ENCODE assay signal across 8 mouse cellular contexts in genomic region chr2:120153586-120154360, GRCm38 (mm10). TPM values are rescaled to one million over a fixed set of nuclear protein-coding genes. Genes with fewer than 3 reads are reported as not detected.
A peak's percentile ranks its signal among the peaks of the same experiment; 100 is the strongest.
DNase-seq lines count a peak whose midpoint lies in the region; ATAC-seq and TF ChIP-seq lines count a peak whose summit lies in the region.

No protein-coding gene starts in this region.

- peaks cover 9% of the 10 kb centered on the region for H3K4me1 ChIP-seq in forebrain, embryonic 16.5 days (replicated peaks; ENCODE audit: control insufficient read depth, insufficient read depth, low read length)
- peaks cover 4% of the 10 kb centered on the region; the same call in 1 of the 2 replicates for H3K4me1 ChIP-seq in limb, embryonic 11.5 days (ENCODE audit: control insufficient read depth, insufficient read depth, low read length)
- H3K4me1 ChIP-seq in midbrain, embryonic 14.5 days (ENCODE audit: control insufficient read depth, insufficient read depth, low read length), result peaks cover 6% of the 10 kb centered on the region; the same call in 1 of the 2 replicates

- no peaks in the 10 kb centered on the region for H3K36me3 ChIP-seq in forebrain, embryonic 16.5 days (ENCODE audit: control insufficient read depth, insufficient read depth)
- H3K36me3 ChIP-seq in limb, embryonic 11.5 days (ENCODE audit: control insufficient read depth, insufficient read depth, low read length), result no peaks in the 10 kb centered on the region
- H3K36me3 ChIP-seq in midbrain, embryonic 14.5 days (ENCODE audit: control insufficient read depth, insufficient read depth, low read length), result no peaks in the 10 kb centered on the region

- no peak for ATAC-seq in forebrain, embryonic 16.5 days
- ATAC-seq in limb, embryonic 11.5 days (ENCODE audit: insufficient number of reproducible peaks, low FRiP score, low TSS enrichment, low read depth), result peak; percentile 52
- no peak; the same call in 1 of the 2 replicates for ATAC-seq in midbrain, embryonic 14.5 days (ENCODE audit: low FRiP score, low TSS enrichment)

- 5% methylated on average over 38 of the region's 38 CpGs for WGBS in forebrain, embryonic 16.5 days
- 2% methylated on average over 38 of the region's 38 CpGs for whole genome bisulfite sequencing in limb, embryonic 11.5 days
- WGBS in midbrain, embryonic 14.5 days, result 5% methylated on average over 38 of the region's 38 CpGs

- peak overlapping the region; percentile 99 for H3K4me2 ChIP-seq in forebrain, embryonic 16.5 days (ENCODE audit: low read length)
- peak overlapping the region; percentile 99 for H3K4me2 ChIP-seq in limb, embryonic 11.5 days (ENCODE audit: low read depth, severe bottlenecking)
- H3K4me2 ChIP-seq in midbrain, embryonic 14.5 days (ENCODE audit: low read length), result peak overlapping the region; percentile 99

- H3K27ac ChIP-seq in left cerebral cortex, adult 2 months, result peak overlapping the region; percentile 45; the same call in 1 of the 2 replicates
- no peak overlapping the region for H3K27ac ChIP-seq in forebrain, embryonic 16.5 days (ENCODE audit: low read length)
- 0 out of 2 replicates have a peak overlapping the region, but pooled peaks have one; percentile 14 for H3K27ac ChIP-seq in limb, embryonic 11.5 days (replicated peaks; ENCODE audit: low read depth, low read length)
- H3K27ac ChIP-seq in midbrain, embryonic 14.5 days (replicated peaks; ENCODE audit: low read depth, low read length), result no peak overlapping the region

- H3K9ac ChIP-seq in forebrain, embryonic 16.5 days (replicated peaks; ENCODE audit: low read depth, low read length), result peak overlapping the region; percentile 68
- peak overlapping the region; percentile 65 for H3K9ac ChIP-seq in limb, embryonic 11.5 days (ENCODE audit: low read length)
- H3K9ac ChIP-seq in midbrain, embryonic 14.5 days (replicated peaks; ENCODE audit: low read length), result peak overlapping the region; percentile 58

- no peak for TF ChIP-seq CTCF in left cerebral cortex, adult 2 months (IDR thresholded peaks at IDR 0.05)

- intact Hi-C loops in left cerebral cortex, adult 2 months (cut with DNase I), result loop anchor here (5.0 kb wide), 1 partner anchor 56 kb away; no protein-coding TSS in a partner anchor
- intact Hi-C loops in left cerebral cortex, postnatal 36 days (cut with DNase I), result no loop called here

- no peak for DNase-seq in left cerebral cortex, adult 2 months (ENCODE audit: extremely low spot score in 1 of 2, low spot score in 2 of 2)
- DNase-seq in left cerebral cortex, postnatal 36 days (ENCODE audit: low spot score in 2 of 2), result no peak
- peak; percentile 65 for DNase-seq in R1 (ENCODE audit: low read depth, low spot score)
- peak; percentile 44 for DNase-seq in limb, embryonic 11.5 days (ENCODE audit: low spot score)
- DNase-seq in midbrain, embryonic 14.5 days, result peak; percentile 19
- DNase-seq in adrenal gland, postnatal 4 days (ENCODE audit: low spot score in 2 of 2), result no peak
- DNase-seq in gastrocnemius, postnatal 25 days, result no peak

- H3K27me3 ChIP-seq in forebrain, embryonic 16.5 days (replicated peaks; ENCODE audit: control insufficient read depth, insufficient read depth, low read length), result no peaks in the 10 kb centered on the region
- H3K27me3 ChIP-seq in limb, embryonic 11.5 days (ENCODE audit: control insufficient read depth, insufficient read depth, low read length), result no peaks in the 10 kb centered on the region
- peaks cover 5% of the 10 kb centered on the region; the same call in 1 of the 2 replicates for H3K27me3 ChIP-seq in midbrain, embryonic 14.5 days (ENCODE audit: control insufficient read depth, insufficient read depth, low read length)

- no peaks in the 10 kb centered on the region for H3K9me3 ChIP-seq in forebrain, embryonic 16.5 days (ENCODE audit: control insufficient read depth, low read length)
- H3K9me3 ChIP-seq in limb, embryonic 11.5 days (ENCODE audit: control insufficient read depth, low read length), result no peaks in the 10 kb centered on the region
- no peaks in the 10 kb centered on the region for H3K9me3 ChIP-seq in midbrain, embryonic 14.5 days (ENCODE audit: control insufficient read depth, low read length)

- H3K4me3 ChIP-seq in left cerebral cortex, adult 2 months, result peak overlapping the region; percentile 70
- H3K4me3 ChIP-seq in forebrain, embryonic 16.5 days (replicated peaks; ENCODE audit: low read length), result peak overlapping the region; percentile 74
- peak overlapping the region; percentile 70 for H3K4me3 ChIP-seq in limb, embryonic 11.5 days (ENCODE audit: low read depth, low read length)
- peak overlapping the region; percentile 65 for H3K4me3 ChIP-seq in midbrain, embryonic 14.5 days (replicated peaks; ENCODE audit: low read depth, low read length)

RNA-seq across cellular contexts. Expression of gene Ehd4, which starts 0.6 kb away (rescaled TPM):
- total RNA-seq in left cerebral cortex, adult 2 months (2021), result 10 to 100 TPM; 12.1 to 15.0 TPM
- 10 to 100 TPM; 11.3 to 12.9 TPM for total RNA-seq in left cerebral cortex, postnatal 36 days (2021)
- 9.7 and 11.9 TPM in 2 replicates for polyA plus RNA-seq in forebrain, embryonic 16.5 days (2015; fragmentation: Nextera tagmentation; extraction: Ambion mirVana)
- 13.2 and 18.5 TPM in 2 replicates for polyA plus RNA-seq in limb, embryonic 11.5 days (2014; fragmentation: Nextera tagmentation; extraction: Ambion mirVana)
- 3.5 and 11.9 TPM in 2 replicates for polyA plus RNA-seq in midbrain, embryonic 14.5 days (2014; fragmentation: Nextera tagmentation; extraction: Ambion mirVana)
- 10 to 100 TPM; 46.6 to 47.0 TPM for total RNA-seq in adrenal gland, postnatal 4 days (2021)
- total RNA-seq in gastrocnemius, postnatal 25 days (2021), result 10 to 100 TPM; 36.0 to 56.6 TPM

Comparison
In these comparisons a context has a peak if more than half of its experiments do, and no peak if none do; other contexts are left out.
1. DNase-seq: peak in R1 (single experiment), limb, embryonic 11.5 days (single experiment) and midbrain, embryonic 14.5 days (single experiment); none in left cerebral cortex, adult 2 months (0 of 2), left cerebral cortex, postnatal 36 days (0 of 2), adrenal gland, postnatal 4 days (0 of 2) and gastrocnemius, postnatal 25 days (single experiment).
2. H3K27ac ChIP-seq: peak in left cerebral cortex, adult 2 months (single experiment) and limb, embryonic 11.5 days (single experiment); none in forebrain, embryonic 16.5 days (single experiment) and midbrain, embryonic 14.5 days (single experiment).
3. Peak in every context shown above with its lines, with median percentiles within 50 percentile points of each other: H3K4me3 ChIP-seq, H3K4me2 ChIP-seq and H3K9ac ChIP-seq.